Mouse (Mus musculus): ENCODE results near the gene Abca14. TPM values are rescaled to one million over a fixed set of nuclear protein-coding genes. Genes with fewer than 3 reads are reported as not detected.

Gene Abca14
- not detected in 2 replicates for total RNA-seq (2021)
- long read RNA-seq, experiment 1 = 0 reads
- long read RNA-seq, experiment 2 = 0 reads

DNA sequence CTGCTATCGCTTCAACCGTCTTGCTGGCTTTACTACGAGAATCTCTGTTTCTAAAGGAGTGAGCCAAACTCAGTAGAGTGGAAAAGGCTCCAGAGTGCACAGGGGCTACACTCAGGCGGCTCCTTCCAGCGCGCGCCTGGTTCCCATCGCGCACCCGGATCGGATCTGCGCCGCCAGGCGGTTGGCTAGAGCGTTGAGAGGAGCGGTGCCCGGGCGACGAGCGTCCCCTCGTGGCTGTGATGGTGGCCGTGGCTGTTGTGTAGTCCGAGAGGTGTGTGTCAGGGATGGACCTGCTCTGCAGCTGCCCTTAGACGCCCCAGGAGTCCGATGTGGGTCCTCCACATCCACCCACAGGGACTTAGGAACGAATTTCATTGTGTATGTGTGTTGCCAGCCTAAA, at the start of gene Abca14:
Abca14 (plus strand) TSS at position 173 of the 400 bp plus-strand sequence.
- peak; percentile 92 for DNase-seq

DNA sequence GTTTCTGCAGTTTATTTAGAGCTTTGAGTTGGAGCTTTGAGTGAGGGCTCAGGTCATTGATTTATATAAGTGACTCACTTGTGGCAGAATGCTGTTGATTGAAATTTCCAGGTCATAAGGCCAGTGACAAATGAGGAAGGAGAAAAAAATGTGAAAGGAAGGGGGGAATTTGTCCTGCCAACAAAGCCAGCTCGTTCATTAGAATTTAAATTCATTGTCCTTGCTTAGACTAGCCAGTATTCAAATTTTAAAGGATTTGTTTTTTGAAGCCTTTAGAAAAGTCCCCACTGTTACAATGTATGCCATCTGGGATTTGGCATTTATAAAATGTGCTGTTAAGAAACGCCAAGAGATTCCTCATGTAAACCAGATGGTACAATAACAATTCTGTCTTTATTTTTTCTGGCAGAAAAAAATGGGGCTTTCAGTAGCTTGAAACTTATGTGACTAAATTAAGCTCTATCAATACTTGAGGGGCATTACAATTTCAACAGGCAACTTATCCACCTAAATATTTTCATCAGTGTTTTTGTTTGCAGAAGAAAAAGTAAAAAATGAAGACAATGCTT, 46.8 kb upstream of the Abca14 start:
- DNase-seq = no peak

DNA sequence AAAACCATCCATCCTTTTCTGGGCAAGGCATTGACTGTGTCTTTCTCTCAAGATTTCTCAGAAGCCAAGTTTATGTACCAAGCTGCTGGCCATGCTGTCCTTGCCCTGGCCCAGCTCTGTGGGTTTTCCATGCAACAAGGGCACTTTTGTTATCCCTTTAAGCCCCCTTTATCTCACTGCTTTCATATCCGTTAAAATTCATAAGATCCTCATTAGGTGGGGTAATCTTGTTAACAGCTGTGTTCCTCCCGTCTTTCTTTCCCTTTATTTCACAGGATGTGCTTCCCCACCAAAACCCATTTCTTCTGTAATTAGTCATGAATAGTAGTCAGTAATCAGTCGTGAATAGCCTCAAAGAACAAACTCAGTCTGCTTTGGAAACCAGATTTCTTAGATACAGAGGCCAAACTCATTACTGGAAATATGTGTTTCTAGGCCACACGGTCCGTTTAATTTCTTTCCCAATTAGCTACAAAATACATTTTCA, 46.1 kb upstream of the Abca14 start:
- DNase-seq = no peak

DNA sequence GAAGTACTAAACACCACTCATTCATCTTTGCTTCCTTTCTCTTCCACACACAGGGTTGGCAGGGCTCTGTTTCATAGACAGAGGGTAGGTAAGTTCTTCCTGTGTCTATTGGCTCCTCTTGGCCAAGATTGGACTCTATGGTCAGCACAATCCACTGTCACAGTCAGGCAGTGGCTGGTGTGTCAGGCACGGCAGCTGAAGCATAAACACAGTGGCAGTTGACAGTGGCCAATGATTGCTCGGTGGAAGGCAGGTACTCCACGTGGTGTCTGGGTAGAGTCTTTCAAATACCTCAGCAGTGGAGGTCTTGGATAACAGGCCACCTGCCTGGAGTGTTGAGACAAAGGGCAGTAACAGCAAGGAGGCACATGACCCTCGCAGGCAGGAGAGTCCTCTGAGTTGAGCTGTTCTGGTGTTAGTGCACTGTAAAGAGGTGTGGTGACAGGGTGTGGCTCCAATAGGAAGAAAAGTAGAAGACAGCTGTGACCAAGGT, 45.6 kb upstream of the Abca14 start:
- DNase-seq = no peak

DNA sequence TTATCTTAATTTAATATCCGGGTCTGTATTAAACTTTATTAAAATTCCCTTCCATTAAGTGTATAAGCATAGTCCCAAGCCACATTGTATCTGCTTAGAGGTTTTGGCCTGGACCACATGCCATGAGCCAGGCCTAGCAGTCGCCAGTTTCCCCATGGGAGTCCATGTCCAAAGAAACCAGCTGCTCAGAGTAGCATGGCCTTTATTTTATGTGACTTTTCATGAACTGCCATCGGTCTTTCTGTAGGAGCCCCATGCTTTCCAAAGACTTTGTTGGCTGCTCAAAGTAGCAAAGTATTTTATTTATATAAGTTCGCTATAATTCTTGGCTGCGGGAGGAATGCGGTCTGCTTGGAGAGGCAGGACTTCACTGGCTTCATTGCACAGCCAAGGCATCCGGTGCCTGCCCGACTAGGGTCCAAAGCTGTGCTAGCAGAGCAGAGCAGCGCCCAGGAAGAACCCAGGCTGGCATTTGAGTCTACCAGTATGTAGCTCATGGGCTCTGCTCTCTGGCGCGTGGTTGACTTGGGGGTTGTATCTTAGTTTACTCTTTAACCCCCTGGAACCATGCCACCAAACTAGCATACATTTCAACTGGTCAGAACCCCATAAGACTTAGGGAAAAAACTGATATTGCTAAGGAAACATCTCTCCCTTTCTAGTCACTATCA, 40.0 kb upstream of the Abca14 start:
- no peak for DNase-seq

DNA sequence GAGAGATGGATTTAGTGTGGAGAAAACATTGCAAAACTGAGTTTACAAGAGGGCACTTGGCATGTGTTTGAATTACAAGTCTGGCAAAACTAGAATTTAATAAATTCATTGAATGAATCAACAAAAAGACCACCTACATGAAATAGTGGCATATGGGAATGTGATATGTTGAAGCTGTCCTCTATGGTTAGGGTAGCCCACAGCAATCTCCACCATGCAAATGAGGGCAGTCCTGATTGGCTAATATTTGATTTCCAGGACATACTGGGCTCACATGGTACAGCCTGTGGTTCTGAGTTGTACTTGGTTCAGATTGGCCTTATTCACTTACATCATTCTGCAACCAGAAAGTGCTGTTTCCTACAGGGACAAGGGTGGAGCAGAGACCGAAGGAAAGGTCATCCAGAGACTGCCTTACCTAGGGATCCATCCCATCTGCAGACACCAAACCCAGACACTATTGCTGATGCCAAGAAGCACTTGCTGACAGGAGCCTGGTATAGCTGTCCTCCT, 31.5 kb upstream of the Abca14 start:
- no peak for DNase-seq

DNA sequence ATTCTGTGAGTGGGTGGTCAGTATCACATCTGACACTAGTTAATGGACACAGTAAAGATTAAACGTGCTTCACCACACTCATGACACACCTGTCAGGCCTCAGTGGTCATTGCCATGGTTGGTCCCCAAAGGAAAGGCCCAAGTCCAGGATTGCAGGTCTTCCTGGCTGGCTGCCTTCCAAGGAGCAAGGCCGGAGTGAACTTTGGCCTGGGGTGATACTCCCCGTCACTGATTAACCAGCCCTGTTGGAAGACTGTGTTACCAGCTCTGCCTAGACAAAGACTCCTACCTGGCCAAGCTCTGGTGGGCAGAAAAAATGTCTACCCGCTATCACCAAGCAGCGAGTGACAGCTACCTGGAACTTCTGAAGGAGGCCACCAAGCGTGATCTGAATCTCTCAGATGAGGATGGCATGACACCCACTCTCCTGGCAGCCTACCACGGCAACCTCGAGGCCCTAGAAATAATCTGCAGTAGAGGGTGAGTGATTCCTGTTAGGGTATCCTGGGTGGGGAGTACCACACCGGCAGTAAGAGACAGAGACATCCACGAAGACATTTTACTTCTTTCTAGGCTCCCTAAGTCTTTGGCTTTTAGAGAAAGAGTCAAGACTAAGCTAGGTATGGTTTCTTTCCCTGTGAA, 30.0 kb upstream of the Abca14 start, which contains the start of gene Anks4b:
Anks4b (plus strand) TSS at position 256 of the 642 bp plus-strand sequence.
- no peak for DNase-seq

DNA sequence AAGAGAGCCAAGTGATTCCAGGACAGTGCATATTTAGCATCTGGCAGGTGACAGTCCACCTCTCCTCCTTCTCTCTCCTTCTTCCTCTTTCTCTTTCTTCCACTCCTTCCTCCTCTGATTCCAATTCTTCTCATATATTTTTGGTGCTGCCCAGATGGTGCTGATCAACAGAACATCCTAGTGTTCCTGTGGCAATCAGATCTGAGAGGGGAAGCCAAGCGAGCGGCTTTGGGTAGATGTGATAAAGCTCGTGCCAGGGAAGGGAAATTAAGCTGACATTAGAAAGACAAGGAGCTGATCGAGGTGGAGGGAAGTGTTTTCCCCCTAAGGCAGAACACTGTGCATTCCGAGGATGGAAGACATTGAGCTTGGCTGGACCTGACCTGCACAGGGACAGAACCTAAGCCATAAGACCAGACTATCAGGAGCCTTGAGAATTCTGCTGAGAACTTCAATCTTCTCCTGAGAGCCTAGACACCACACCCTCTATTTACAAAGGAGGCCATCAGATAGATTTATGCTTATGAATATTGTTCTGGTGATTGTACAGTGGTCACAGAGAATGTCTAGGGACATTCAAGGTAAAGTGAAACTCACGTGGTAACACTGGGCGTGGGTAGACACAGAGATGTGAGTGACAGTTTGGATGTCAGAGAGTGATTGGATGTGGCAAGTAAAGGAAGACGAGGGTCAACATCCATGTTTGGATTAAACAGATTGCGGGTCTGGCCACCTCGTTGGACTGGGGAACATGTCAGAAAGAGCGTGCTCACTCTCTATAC, 28.8 kb upstream of the Abca14 start:
- DNase-seq = no peak

DNA sequence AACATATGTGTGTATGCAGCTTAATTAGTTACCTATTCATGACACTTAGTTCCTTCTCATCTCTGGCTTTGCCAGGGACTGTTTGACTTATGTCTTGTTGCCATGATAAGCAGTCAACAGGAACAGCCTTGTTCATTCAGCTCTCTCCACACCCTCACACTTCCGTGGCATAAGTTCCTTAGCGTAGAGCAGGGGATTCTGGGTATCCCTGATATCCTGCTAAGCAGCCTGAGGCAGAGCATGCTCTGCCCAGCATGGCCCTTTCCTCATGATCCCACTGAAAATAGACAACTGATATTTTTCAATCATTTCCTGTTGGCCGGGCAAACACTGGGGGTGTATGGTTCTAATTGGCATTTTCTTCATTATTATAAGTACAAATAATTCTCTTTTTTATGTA, 26.1 kb upstream of the Abca14 start:
- no peak for DNase-seq

DNA sequence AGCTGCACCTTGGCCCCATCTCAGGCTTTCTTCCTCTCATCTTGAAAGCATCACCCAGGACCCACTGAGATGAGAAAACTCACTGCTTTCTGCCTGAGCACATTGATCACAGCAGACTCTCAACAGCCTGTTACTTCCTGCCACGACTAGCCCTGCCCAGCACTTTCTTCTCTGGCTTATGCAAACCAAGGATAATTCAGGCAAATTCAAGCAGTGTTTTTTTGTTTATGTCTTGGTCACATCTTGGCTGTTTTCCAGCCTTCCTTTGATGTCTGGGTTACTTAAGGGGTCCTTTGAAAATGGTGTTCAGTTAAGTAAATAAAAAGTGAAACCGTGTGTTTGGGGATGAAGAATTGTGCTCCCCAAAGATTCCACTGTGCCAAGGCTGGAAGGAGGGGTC, 24.8 kb upstream of the Abca14 start:
- no peak for DNase-seq

DNA sequence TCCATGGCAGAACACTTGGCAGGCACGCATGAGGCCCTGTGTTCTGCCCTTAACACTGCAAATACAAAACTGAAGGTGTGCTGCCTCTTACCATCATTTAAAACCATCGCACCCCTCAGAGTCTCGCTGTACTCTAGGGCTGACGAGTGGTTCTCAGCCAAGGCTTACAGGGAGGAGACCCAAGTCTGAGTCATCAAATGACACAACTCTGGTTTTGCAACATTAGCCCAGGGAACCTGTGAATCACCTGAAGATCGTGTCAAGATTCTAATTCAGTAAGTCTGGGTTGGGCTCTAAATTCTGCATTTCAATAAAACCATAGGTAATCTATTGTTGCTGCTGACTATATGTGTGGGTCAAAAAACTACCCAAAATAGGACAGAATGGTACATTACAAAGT, 23.2 kb upstream of the Abca14 start:
- no peak for DNase-seq

DNA sequence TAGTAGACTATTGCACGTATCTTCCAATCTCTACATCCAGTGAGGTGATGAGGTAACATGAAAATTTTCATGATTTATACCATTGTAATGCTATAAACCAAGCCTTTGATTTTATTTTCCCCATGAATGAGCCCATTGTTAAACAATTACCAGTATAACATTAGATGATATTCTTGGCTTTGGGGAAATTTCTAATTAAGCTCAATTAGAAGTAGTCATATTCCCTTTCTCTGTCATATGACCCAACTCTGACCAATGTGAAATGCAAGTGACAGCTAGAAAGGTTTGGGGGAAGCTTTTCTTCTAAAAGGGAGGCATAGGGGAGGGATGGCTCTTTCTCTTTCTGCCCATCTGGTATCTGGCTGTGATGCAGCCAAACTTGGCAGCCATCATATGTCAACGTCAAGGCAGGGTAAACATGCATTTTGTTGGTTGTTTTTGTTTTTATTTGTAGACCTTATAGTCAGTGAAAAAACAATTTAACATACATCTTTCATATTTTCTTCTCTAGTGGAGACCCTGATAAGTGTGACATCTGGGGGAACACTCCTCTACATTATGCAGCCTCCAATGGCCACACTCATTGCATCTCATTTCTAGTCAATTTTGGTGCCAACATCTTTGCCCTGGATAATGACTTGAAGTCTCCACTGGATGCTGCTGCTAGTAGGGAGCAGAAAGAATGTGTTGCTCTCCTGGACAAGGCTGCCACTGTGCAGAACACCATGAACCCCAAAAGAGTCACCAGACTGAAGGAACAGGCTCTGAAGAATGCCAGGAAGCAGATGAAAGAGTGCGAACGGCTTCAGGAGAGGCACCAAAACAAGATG, 22.1 kb upstream of the Abca14 start:
- no peak for DNase-seq

DNA sequence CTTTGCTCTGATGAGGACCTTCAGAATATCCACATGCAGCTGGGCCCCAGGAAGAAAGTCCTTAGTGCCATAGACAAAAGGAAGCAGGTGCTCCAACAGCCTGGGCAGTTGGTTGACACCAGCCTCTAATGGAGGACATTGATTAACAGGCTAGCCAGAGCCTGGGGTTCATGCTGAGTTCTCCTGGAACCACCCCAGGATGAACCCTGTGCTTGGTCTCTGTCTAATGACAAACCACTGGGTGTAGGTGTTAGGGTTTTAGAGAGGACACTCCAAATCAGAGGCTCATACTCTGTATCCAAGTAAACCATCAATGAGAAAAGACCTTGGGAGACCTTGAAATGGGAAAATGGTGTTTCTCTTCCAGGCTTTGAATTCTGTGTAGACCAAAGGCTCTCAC, 20.9 kb upstream of the Abca14 start:
- DNase-seq = no peak

DNA sequence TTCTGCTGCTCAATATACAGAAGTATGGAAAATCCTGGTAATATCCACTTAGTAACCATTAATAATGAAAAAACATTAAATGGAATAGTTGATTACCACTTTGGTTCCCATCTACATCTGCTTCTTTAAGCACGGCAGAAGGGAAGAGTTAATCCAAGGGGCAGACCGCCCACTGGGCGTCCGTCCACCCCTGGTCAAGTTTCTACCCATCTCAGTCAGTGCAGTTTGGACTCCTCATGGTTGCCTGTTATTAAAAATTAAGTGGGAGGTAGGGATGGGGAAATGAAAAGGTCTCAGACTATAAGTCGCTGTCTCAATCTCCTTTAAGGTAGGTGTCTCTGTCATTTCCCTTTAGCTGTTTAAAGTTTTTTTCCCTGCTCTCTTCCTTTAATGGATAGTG, 14.8 kb upstream of the Abca14 start:
- no peak for DNase-seq

DNA sequence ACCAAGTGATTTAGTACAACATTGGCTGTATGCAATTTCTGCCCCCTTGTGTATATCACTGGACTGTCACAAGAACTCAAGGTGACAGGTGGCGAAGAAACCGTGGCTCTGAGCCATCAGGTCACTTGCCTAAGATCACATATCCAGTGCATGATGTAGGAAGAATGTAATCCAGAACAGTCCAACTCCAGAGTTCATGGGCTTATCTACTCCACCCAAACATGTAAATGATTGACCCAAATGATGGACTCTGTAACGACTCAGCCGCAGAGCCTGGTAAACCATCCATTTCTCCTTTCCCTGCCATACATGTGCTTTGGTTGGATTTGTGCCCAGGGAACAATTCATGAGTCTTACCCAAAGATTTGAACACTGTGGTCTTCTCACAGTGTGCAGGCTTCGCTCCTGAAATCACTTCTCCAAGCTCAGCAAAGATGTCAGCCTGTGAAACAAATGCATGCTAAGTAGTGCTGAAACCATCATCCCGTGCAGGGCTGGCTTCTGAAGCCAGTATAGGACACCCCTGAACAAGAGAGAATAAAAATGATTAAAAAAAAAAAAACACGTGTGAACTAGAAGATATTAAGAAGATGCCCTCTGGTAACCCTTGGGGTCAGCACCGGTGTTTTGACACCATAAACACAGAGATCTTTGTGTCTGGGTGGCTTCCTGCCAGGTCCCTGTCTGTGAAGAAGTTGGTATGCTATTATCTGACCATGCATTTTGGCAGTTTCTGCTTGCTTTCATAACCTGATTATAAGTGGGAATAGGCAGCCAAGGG, 14.2 kb upstream of the Abca14 start:
- no peak for DNase-seq

DNA sequence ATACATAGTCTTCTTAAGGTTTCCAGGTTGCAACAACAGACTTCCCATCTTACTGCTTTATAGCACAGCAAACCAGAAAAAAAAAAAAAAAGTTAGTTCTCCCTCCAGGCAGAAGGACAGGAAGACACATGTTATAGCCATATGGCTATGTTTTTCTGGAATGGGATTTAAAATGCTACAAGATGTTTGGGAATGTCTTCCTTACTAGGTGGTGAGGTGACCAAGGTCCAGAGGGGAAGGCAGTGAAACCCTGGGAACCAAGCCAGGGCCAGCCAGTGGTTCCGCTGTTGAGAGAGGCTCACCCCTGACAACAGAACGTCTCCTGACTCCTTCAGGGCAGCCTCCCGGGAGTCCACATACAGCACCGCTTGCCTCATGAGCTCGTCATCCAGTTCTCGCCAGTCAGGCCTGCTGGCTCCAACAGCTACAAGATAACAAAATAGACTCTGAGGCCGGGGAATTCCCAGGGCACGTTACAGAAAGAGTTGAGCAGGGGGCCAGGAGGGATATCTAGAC, 13.6 kb upstream of the Abca14 start:
- peak; percentile 41 for DNase-seq

DNA sequence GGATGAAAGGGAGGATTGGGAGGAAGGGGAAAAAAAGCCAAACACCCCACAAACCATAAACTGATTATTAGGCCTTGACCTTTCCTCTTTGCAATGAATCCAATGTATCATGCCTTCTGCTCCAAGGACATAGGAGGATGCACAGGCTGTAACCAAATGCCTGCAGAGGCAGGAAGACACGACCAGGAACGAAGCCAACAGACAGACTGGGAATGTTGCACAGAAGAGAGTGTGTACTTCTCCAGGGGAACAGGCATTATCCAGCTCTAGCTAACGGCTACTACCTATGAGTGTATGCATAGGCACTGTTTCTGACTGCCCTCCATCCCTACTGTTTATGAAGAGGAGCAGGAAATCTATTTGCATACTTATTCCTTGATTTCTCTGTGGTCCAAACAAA, 11.6 kb upstream of the Abca14 start:
- DNase-seq = peak; percentile 19

DNA sequence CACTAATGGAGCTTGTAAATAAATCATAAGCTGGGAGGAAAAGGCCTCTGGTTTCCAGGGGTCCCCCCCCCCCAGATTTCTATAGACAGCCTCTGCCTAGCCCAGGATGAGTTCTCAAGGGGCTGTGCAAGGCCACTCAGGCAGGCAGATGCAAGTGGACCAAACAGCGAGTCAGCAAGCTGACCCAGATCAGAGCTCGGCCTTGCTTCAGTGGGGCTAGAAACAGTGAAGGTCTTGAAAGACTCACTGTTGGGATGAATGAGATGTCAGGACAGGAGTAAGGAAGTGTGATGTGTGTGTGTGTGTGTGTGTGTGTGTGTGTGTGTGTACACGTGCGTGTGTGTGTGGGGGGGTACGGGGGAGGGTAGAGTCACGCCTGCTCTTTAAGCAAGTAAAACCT, 10.9 kb upstream of the Abca14 start:
- peak; percentile 55 for DNase-seq

DNA sequence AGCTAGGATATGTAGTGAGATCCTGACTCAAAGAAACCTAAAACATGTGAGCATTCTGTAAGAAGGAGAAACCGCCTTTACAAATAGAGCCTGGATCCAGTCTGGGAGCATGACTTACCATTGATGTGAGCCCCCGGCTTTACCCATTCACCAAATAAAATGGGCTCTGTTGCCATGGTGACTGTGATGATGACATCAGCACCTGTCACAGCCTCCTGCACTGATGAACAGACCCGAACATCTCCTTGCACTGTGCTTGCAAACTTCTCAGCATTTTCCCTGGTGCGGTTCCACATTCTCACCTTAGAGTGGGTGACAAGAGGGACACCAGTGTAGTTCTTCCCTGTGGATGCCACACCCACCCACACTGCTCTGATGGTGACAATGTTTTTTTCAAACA, 8.6 kb upstream of the Abca14 start:
- no peak for DNase-seq

DNA sequence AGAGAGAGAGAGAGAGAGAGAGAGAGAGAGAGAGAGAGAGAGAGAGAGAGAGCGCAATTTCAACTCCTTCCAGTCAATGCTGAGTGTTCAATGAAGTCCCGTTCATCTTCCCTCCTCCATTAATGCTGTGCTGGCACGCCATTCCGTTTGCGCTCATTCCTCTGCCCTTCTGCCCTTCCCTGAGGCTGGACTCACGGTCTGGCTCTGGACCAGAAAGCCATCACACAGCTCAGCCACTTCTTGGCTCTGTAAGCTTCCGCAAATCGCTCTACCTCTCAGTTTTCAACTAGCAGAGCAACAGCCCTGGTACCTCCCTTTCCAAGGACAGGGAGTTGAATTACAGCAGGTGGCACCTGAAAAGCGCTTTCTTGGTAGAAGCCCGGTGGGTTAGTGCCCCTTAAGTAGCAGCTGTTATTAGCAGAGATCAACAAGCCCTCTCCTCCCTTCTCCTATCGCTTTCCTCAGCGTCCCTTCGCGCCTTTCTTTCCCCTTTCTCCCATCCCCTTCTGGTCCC, 2.5 kb upstream of the Abca14 start:
- peak; percentile 59 for DNase-seq

Data from adrenal gland, postnatal 14 days (tissue).